Mouse (Mus musculus) kidney, postnatal 14 days (tissue): ENCODE measurements around the gene Cryba2.

Experiments
- DNase-seq: peaks from one replicate; pipeline ENCODE4 v3.0.0; 2022; ENCODE audit warnings: mixed read lengths

Cryba2 gene

DNA sequence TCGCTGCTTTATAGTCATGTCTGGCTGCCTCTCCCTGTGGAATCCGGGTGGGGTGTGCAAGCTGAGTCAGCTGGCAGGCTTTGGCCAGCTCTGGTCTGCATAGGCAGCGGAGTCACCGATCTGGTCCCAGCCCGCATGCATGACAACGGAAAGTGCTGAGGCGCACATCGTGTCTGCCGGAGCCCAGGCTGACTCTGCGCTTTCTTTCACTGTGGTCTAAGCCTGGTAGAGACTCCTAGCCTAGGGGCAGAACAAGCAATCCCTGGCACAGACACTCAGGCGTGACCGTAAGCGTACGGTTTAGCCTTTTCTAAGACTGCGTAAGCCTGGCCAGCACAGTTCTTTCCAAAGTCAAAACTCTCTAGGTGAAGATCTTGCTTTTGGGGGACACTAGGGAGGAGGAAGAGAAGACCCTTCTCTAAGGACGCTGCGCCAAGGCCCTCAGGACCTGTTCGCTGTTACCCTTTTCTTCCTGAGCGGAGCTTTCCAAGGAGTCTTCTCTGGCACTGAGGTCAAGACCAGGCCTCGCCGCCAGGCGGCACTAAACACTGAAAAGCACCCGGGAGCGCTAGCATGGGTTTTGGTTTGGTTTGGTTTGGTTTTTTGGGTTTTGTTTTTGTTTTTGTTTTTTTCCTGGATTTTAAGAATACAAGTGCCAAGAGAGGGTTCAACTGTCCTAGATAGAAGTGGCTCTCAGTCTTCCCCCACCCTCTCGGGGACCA, at the start of gene Cryba2:
Cryba2 (minus strand) TSS at position 10 of the 722 bp plus-strand sequence.
- DNase-seq = peak; percentile 52

GRCm38 (mm10) chr1:74941651-74942360, 48.9 kb upstream of the Cryba2 start:
- DNase-seq = no peak

- DNase-seq = peak; percentile 34
Measured at GRCm38 (mm10) chr1:74939762-74940161, 46.8 kb upstream of the Cryba2 start.

- DNase-seq = peak; percentile 71
Measured at GRCm38 (mm10) chr1:74936221-74936830, 43.4 kb upstream of the Cryba2 start.

DNA sequence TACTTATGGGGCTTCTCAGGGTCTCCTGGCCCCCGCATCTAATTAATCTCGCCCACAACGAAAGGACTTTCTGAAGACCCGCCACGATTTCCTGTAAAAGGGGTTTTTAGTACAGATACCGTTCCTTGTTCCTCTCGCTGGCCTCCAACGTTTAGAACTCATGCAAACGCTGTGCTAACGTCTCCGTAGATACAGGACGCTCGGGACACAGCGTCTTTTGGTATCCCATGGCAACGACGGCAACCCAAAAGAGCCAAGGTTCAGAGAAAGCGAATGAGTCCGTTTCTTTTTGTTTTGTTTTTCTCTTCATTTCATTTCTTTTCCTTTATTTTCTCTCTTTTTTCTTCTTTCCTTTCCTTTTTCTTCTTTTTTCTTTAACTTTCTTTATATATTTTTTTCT, 42.5 kb upstream of the Cryba2 start, which contains the start of gene Cfap65:
Cfap65 (minus strand) TSS at position 198 of the 400 bp plus-strand sequence.
- peak; percentile 63 for DNase-seq

GRCm38 (mm10) chr1:74927621-74928296, 34.8 kb upstream of the Cryba2 start:
- DNase-seq = no peak

- peak; percentile 73 for DNase-seq
Measured at GRCm38 (mm10) chr1:74926721-74927120, 33.8 kb upstream of the Cryba2 start.

DNA sequence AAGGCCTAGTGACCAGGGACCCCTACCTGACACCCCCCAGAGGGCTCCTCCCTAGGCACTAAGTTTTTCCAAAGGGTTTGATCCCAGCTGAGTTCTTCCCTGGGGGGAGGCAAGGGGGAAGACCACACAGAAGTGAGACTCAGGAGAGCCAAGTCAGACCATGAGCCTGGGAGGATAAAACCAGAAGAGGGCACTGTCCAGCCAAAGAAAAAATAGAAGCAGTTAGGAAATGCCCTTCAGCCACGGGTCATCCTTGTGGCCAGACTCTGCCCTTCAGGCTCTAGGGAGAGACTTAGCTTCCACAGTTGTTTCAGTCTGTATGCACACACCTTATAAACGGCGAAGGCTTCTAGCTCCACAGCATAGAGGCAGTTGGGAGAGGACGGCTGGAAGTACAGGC, 31.5 kb upstream of the Cryba2 start:
- DNase-seq = no peak

- DNase-seq = peak; percentile 36
Measured at GRCm38 (mm10) chr1:74915706-74916105, 22.8 kb upstream of the Cryba2 start.

DNA sequence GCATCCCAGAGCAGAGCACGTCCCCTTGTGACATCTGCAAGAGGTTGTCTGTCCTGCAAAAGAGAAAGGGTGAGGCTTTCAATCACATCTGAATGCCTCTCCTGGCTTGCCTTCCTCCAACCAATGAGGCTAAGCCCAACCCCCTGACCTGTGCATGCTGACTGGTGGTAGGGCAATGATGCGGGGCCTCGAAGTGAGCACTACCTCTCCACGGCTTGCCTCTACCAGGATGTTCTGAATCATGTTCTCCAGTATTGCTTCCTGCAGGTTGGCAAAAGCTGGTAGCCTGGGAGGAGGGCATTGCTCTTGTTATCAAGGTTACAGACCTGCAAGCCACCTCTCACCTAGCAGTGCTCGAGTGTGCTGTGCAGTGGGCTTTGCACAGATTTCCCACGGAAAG, 9.2 kb upstream of the Cryba2 start:
- no peak for DNase-seq

GRCm38 (mm10) chr1:74901686-74902085, 8.7 kb upstream of the Cryba2 start:
- peak; percentile 51 for DNase-seq

GRCm38 (mm10) chr1:74900341-74901285, 7.7 kb upstream of the Cryba2 start:
- DNase-seq = peak; percentile 59

DNA sequence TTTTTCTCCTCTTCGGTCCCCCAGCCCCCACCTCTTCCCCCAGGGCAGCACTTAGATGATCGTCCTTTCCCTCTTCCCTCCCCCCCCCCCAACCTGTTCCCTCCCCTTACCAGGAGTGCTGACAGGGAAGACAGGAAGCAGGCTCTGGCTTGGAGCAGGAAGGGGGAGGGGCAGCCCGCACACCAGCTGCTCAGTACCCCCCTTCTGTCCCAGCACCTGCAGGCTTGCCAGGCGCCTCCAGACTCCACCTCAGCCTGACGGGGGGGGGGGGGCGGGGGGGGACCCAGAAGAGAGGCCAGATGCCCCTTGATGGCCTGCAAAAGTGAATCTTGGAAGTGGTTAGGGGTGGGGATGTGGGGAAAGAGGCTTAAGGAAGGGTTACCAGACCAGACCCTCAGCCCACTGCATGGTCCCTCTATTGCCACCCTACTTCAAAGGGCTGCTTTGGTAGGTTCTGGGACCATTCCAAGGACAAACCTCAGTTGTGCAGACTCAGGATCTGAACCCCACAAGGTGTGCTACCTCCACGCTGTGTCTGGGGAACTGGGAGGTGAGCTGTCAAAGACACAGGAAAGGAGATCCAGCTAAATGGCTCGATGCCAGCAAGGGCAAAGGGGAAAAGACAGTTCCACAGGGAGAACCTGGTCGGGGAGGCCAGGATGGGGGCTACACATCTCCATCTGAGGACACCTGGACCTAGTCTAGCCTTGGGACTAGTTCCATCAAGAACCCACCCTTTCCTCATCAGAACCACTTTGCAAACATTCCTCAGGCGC, 5.9 kb upstream of the Cryba2 start:
- DNase-seq = peak; percentile 38

- DNase-seq = no peak
Measured at GRCm38 (mm10) chr1:74897976-74898375, 5.0 kb upstream of the Cryba2 start.

GRCm38 (mm10) chr1:74894966-74895365, 2.0 kb upstream of the Cryba2 start:
- DNase-seq = peak; percentile 56

- DNase-seq = no peak
Measured at GRCm38 (mm10) chr1:74892351-74893133, 401 bp downstream of the Cryba2 start.

- peak; percentile 44 for DNase-seq
Measured at GRCm38 (mm10) chr1:74891513-74891912, 1.4 kb downstream of the Cryba2 start.

- DNase-seq = no peak
Measured at GRCm38 (mm10) chr1:74885369-74886042, 7.4 kb downstream of the Cryba2 start, which contains the start of gene Fev. Gene Fev, minus strand, starts transcription at chr1:74885419.
